Mouse (Mus musculus) left cerebral cortex, postnatal 4 days (tissue): ENCODE measurements around the gene Fmn2. TPM values are rescaled to one million over a fixed set of nuclear protein-coding genes. Genes with fewer than 3 reads are reported as not detected.

Experiments
- DNase-seq: peaks from one replicate; pipeline ENCODE4 v3.0.0-alpha.2; 2022
- intact Hi-C: fragments of 180-260 bp; cut with DNase I; formaldehyde crosslinking; loops from one replicate; pipeline ENCODE4 v1.15.1; 2025
- total RNA-seq, 2 experiments: library from RNA; stranded (reverse); gene quantifications; 2 replicates each; pipeline ENCODE4 v1.2.3; 2021

Gene Fmn2
- 10 to 100 TPM; 44.4 to 46.6 TPM for total RNA-seq

GRCm38 (mm10) chr1:174501661-174502030 lies at the start of gene Fmn2:
Fmn2 (plus strand) TSS chr1:174501825.
- intact Hi-C loops: no loop called here
- peak; percentile 96 for DNase-seq

GRCm38 (mm10) chr1:174455100-174455499 lies 46.5 kb upstream of the Fmn2 start:
- intact Hi-C loops: no loop called here
- DNase-seq: no peak

GRCm38 (mm10) chr1:174465385-174465784 lies 36.2 kb upstream of the Fmn2 start:
- intact Hi-C loops: loop anchor here (5.0 kb wide), 1 partner anchor 1008 kb away; no protein-coding TSS in a partner anchor
- DNase-seq: no peak

- intact Hi-C loops: loop anchor here (5.0 kb wide), 1 partner anchor 1009 kb away; no protein-coding TSS in a partner anchor
- DNase-seq: no peak
These were observed 35.4 kb upstream of the Fmn2 start for GRCm38 (mm10) chr1:174466240-174466639.

- DNase-seq: peak; percentile 45
- intact Hi-C loops: loop anchor here (5.0 to 10.0 kb wide), 2 partner anchors 525 to 1012 kb away; no protein-coding TSS in a partner anchor
These were observed 31.9 kb upstream of the Fmn2 start for GRCm38 (mm10) chr1:174469736-174470135.

GRCm38 (mm10) chr1:174482567-174482966 lies 19.1 kb upstream of the Fmn2 start:
- intact Hi-C loops: no loop called here
- DNase-seq: no peak

- no peak for DNase-seq
- intact Hi-C loops: no loop called here
These were observed 1.6 kb upstream of the Fmn2 start for GRCm38 (mm10) chr1:174500064-174500463.

- intact Hi-C loops: no loop called here
- DNase-seq: no peak
These were observed 614 bp upstream of the Fmn2 start for GRCm38 (mm10) chr1:174501011-174501410.

- intact Hi-C loops: no loop called here
- peak; percentile 73 for DNase-seq
These were observed 613 bp downstream of the Fmn2 start for GRCm38 (mm10) chr1:174502031-174502845.

GRCm38 (mm10) chr1:174502846-174503745 lies 1.5 kb downstream of the Fmn2 start:
- intact Hi-C loops: no loop called here
- DNase-seq: peak; percentile 63

GRCm38 (mm10) chr1:174508571-174509110 lies 7.0 kb downstream of the Fmn2 start:
- intact Hi-C loops: no loop called here
- DNase-seq: peak; percentile 14

GRCm38 (mm10) chr1:174513419-174513818 lies 11.8 kb downstream of the Fmn2 start:
- no peak for DNase-seq

GRCm38 (mm10) chr1:174521976-174522770 lies 20.5 kb downstream of the Fmn2 start:
- peak; percentile 50 for DNase-seq
- intact Hi-C loops: no loop called here

More at GRCm38 (mm10) chr1:174513419-174513818, 11.8 kb downstream of the Fmn2 start:
- intact Hi-C loops: no loop called here

GRCm38 (mm10) chr1:174522809-174523511 lies 21.3 kb downstream of the Fmn2 start:
- intact Hi-C loops: no loop called here
- DNase-seq: no peak

GRCm38 (mm10) chr1:174523512-174523828 lies 21.8 kb downstream of the Fmn2 start:
- intact Hi-C loops: no loop called here
- no peak for DNase-seq

- no peak for DNase-seq
- intact Hi-C loops: no loop called here
These were observed 35.3 kb downstream of the Fmn2 start for GRCm38 (mm10) chr1:174536742-174537453.

GRCm38 (mm10) chr1:174537491-174537890 lies 35.9 kb downstream of the Fmn2 start:
- DNase-seq: no peak
- intact Hi-C loops: no loop called here

- intact Hi-C loops: no loop called here
- no peak for DNase-seq
These were observed 46.7 kb downstream of the Fmn2 start for GRCm38 (mm10) chr1:174548291-174548690.
